Mouse (Mus musculus): ENCODE results near the gene Vwce.
A peak's percentile ranks its signal among the peaks of the same experiment; 100 is the strongest.

The Vwce gene

DNA sequence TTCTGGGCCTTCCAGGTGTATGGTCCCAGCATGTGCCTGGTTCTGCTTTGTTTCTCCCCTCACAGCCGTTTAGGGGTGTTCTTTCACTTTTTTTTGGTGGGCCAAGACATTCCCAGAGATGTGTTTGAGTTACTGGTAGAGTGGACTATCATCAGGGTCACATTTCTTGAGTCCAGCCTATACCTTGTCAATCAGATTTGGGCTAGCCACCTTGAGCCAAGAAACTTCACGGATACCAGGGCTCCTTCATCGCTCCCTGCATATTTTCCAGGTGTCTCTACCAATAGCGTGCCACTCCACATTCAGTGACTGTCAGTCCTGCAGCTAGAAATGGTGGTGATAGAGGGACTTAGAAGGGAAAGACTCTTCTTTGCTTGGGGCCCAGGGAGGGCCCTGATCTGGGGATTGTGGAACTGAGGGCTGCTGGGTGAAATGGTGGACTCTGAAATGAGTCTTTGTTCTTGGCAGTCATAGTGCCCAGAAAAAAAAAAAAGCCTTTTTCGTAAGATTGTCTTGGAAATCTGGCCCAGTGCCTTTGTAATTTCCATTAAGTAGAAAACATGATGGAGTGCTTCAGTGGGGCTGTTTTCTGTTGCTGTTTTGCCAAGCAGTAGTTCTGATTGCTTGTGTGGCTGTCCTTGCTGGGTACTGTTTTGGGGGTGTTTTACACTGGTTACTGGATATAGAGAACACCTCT is 55.6 kb downstream of the Vwce start:
- no peak for DNase-seq (ENCODE audit: low read depth, low spot score)

DNA sequence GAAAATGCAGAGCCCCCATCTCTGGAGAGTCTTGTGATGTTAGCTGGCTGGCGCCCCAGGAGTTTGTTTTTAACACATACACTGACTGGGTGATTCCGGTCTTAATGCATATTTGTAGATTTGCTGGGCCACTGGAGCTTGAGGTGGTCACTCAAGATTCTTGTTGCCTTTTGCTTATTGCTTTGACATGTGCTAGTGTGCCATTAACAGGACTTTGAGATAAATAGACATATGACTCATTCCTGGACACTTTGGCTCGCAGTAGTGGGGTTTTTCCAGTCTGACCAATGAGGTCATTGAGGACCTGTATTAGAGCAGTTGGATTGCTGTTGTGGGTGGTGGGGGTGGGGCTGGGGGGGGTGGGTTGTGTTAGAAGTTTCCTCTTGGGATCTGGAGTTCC is 56.3 kb downstream of the Vwce start:
- no peak for DNase-seq (ENCODE audit: low read depth, low spot score)

DNA sequence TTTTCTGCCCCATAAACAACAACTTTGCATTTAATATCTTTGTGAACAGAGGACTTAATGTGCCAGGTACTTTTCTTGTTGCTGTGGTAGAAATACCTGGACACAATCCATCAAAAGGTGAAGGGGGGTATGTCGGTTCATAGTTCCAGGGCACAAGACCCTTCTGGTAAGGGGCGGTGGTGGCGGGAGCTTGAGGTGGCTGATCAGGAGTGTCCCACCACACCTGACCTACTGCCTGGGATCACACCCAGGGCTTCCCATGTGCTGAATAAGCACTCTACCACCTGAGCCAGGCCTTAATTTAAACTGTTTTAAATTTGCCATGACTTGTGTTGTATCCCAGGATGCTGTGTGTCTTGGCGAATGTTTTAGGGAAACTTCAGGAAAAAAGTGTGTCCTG is 57.1 kb downstream of the Vwce start:
- DNase-seq (ENCODE audit: low read depth, low spot score): no peak

DNA sequence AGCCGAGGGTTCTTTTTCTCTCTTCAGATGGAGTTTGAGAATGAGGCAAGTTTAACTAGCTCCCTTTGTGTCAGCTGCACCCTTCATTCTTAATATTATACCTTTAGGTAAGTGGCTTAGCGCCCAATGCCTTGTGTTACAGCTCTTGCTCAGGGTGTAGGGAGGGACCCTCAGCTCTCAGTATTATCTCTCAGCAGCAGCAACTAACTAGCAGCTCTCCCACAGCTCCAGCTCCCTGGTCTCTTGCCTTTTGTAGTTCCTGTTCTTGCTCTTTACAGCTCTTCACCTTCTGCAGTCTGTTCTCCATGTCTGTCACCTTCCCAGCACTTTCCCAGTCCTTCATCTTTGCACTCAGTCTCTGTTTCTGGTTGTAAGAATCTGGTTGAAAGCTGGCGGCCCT is 57.6 kb downstream of the Vwce start:
- DNase-seq (ENCODE audit: low read depth, low spot score): no peak

DNA sequence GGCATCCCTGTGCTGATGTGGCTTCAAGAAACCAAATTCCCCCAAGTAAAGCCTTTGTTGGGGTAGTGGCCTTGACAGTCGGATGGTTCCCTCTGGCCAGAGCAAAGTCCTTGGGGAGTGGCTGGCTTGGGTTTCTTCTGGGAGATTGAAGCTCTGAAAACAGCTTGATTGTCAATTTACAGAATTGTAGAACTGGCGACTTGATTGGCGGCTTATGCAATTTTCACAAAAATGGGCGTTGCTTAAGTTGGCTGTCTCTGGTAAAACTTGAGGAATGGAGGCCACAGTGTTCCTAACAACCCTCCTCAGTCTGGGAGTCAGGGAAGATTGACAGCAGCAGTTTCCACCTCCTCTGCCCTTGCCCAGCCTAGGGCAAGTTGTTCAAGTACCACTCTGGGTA is 58.3 kb downstream of the Vwce start:
- no peak for DNase-seq (ENCODE audit: low read depth, low spot score)

DNA sequence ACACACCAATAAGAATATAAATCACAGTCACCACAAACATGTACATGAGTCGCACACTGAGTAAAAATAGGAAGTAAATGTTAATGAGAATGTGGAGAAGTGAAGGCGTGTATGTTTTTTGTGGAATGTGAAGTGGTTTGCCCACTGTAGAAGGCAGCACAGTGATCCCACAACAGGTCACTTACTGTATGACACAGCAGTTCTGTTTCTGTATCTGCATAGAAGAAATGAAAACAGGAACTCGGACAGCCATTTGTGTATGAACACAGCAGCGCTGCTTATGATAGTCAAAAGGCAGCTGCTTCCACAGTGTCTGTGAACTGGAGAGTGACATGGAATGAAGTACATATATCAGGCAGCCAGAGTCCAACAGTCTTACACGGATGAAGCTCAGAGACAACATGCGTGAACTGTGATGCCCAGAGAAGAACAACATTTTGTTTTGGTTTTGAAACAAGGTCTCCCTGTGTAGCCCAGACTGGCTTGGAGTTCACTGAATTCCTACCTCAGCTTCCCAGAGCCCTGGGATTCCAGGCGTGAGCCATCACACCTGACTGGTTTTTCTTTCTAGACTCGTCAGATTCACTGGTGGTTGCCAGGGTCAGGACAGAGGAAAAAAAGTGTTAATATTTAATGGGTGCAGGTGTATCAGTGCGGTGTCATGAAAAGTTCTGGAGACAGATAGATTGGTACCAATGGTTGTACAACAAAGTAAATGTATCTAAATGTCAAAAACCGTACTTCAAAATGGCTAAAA is 60.1 kb downstream of the Vwce start:
- DNase-seq (ENCODE audit: low read depth, low spot score): no peak

DNA sequence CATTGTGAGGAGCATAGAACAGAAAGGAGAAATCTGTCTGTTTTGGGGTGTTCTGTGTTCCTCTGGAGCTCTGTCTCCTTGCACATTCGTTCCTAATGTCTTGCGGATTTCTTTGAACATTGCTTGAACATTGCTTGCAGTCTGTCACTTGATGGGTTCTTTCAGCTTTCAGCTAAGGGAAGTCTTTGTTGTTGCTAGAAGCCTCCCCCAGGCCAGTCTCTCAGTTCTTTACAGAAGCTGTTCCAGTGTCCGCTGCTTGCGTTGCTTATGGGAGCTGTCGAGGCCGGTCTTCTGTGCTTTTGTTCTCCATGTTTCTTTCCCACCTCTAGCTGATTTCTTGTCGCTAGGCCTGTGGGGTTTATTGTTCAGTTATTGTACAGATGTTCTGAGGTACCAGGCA is 61.8 kb downstream of the Vwce start:
- no peak for DNase-seq (ENCODE audit: low read depth, low spot score)

DNA sequence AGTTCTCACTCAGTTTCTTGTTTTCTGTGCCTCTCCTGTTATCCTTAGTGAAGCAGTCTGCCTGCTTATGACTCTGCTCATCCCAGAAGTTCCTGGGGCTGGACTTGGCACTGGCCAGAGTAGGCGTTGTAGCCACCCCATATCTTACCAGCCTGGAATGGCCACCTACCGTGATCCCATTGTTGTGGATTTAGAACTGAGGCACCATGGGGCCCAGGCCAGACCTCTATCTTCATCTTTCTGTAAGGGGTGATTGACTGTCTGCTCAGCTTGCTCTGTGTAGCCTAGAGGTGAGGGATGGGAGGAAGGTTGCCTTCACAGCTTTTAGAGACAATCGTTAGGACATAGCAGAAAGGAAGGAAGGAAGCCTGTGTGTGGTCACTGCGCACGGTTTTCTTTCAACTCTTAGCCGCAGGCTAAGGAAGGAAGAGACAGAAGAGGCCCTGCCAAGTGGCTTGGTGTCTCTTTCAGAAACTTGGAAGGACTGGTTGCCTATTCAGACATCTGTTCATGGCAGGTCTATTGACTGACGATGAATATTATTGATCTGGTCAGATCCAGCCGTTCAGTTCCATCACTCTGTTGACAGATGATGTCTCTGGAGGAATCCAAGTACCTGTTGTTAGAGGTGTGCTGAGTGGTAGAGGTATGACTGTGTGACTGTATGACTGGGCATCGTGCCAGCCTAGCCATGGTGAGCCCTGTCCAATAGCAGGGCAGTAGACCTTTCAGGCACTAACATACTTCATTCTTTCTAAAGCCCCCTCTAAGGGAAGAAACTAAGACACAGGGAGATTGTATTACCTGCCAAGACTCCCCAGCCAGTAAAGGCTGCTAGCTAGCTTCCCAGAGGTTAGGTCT is 64.3 kb downstream of the Vwce start:
- no peak for DNase-seq (ENCODE audit: low read depth, low spot score)

DNA sequence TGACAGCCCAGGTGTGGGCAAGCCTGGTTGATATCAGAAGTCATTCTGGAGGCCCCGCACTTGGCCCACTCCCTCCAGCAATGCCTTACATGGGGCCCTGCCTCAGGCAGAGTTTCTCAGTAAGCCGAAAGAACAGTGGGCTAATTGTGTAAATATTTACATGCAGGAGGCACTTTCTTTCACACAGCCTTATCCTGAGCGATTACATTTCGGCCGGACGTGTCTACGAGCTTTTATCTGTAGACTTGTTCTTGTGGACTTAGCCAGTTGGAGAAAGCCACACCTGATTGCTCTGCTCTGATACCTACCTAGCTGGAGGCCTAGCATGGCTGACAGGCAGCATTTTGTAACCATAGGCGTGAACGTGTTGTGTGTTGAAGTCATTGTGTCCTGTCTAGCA is 65.8 kb downstream of the Vwce start:
- no peak for DNase-seq (ENCODE audit: low read depth, low spot score)

DNA sequence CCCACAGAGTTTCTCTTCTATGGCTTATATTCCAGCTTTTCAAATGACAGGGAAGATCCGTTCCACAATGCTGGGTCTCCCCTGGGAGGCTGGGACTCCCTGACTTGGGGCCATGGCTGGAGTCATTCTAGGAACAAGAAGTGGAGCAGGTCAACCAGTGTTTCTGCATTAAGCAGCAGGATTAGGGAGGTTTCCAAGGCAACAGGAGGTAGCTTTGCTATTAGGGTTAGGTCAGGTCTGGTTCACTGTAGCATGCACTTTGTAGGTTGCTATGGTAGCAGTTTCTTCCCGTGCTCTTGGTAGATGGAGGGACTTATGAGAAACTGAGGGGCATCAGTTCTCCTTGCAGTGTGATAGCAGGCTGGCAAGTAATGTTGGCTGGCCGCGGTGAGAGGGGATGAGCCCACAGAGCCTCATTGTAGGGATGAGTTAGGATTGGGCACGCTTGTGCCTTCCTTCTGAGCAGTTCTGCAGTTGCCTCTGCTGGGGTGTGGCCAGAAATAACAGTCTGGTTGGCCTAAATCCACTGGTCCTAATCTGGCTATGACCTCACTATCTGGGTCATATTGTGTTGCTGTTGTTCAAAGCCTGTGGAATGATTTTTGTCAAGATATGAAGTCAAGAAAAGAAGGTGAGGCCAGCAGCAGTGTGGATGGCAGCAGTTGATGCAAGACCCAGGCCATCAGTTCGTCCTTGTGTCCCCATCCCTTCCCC is 67.2 kb downstream of the Vwce start:
- no peak for DNase-seq (ENCODE audit: low read depth, low spot score)

DNA sequence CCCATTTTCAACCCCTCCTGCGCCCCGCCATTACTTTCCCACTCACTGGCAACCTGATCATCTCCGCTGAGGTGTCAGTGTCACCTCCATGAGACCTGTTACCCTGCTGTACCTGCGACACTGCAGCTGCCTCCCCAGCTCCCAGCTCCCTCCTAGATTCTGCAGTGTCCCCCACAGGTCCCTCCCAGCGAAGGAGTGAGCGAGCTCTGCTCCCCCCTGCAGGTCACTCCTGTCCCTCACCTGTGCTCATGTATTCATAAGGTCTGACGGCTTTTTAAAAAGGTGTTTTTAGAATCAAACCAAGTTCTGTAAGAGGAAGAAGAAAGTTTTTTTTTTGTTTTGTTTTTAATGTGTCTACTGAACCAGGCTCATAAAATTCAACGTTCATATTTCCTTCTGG is 68.1 kb downstream of the Vwce start:
- no peak for DNase-seq (ENCODE audit: low read depth, low spot score)

DNA sequence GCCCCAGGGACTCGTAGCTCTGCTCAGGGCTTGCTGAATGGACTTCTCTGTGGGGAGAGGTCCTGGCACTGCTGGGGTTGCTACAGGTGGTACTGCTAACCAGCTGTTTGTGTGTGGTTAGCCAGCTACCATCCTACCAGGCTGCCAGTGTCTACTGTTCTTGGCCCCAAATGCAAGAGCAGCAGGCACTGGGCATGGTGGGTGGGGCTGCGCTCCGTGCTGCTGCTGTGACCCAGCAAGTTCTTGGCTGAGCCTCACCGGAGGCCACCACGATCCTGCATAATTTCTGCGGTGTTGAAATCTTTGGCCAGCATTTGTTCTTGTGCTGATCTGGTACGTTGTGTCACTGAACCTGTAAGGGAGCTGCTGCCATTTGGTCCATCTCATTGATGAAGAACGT is 69.5 kb downstream of the Vwce start:
- DNase-seq (ENCODE audit: low read depth, low spot score): no peak

DNA sequence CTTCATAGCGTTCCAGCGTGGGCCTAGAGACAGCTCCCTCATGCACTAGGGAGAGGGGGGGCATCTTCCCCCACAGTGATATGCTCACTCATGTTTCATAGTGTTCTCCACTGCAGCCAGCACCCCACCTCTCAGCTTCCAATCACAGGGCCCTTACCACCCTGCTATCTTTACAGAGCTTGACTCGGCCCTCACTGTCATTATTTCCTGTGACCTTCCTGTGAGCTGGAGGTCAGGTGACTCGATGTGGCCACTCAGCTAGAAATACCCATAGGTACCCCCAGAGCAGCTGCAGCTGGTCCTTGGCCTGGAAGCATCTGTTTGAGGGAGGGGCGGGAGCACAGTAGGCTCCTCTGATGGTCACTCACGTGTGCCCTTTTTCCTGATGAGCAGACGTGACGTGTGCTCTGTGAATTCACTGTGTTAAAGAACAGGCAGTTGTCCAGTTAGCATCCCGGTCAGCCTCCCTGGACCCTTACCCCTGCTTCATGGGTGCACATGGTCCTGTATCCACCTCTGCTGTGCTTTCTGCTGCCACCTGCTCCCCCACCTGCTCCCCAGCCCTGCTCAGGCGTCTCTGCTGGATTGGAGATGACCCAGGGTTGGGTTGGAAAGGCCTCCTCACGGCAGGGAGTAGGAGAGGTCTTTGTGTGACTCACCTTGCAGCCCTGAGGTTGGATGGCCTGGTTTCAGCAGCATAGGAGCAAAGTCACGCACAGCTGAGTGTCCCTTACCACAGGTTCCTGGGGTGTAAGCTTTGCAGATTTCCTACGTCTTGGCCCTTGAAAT is 73.3 kb downstream of the Vwce start:
- DNase-seq (ENCODE audit: low read depth, low spot score): no peak

DNA sequence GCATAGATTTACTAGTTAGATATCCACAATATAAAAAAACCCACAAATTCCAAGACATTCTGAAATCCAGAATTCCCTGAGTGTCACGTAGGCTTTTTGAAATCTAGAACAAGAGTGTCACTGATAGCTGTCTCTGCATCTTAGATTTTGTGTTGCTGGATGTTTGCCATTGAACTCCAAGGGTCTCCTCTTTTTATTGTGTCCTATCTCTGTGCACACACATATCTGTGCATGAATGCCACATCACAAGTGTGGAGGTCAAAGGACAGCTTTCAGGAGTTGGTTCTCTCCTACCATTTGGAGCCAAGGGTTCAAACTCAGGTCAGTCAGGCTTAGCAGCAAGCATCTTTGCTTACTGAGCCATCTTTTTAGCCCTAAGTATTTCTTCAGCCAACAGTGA is 73.9 kb downstream of the Vwce start:
- no peak for DNase-seq (ENCODE audit: low read depth, low spot score)

DNA sequence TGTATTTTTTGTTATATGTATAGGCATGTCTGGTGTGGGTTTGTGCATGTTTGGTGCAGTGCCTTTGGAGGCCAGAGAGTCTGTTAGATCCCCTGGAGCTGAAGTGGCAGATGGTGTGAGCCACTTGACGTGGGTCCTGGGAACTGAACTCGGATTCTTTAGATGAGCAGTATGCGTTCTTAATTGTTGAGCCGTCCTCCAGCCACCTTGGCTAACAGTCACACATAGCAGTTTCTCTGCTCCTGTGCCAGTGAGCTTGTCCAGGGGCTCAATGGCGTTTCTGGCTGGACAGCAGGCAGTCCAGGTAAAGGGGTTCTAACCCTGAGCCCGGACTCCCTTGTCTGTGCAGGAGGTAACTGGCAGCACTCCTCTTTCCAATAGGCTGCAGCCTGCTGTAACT is 74.9 kb downstream of the Vwce start:
- DNase-seq (ENCODE audit: low read depth, low spot score): no peak

DNA sequence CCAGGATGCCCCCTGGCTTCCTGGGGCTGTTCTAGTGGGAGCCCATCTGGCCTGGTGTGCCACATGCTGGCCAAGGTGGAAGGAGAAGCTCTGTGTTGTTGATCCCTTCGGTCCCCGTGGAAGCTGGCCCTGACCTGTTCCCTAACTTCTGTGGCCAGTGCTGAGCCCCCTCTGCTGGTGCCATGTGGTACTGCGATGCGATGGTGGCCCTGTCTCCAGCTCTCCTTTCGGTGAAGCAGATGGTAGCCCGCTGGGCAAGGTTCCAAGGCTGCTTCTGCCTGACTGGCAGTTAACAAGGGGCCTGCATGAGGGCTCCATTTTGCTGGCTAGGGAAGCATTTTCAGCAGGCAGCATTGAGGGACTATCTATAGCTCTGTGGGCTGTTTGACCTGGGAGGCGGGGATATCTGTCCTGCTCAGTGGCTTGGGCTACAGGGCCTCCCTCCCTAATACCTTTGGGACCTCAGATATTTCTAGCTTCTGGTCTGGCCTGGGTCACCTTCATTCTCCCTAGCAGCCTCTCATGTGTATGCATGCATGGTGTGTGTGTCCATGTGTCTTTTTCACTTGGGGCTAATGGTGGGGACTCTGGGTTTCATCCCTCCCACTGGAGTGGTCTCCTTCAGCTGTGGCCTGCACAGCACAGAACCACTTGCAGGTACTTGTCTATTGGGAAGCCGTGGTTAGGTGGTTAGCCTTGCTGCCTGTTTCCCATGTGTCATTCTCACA is 75.5 kb downstream of the Vwce start:
- DNase-seq (ENCODE audit: low read depth, low spot score): peak; percentile 55

DNA sequence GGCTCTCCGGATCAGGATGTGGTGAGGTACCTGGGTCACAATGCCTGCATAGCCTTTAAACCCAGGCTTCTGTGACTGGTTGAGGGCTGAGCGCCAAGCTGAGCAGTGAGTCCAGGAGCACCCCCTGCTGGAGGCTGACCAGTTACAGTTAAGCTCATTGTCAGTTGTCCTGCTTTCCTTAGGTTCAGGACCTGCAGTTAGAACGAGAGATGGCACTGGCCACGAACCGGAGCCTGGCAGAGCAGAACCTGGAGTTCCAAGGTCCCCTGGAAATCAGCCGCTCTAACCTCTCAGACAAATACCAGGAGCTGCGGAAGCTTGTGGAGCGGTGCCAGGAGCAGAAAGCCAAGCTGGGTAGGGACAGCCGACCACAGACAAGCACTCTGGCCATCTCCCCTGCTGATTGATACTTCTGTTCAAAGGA is 76.1 kb downstream of the Vwce start:
- DNase-seq (ENCODE audit: low read depth, low spot score): no peak

DNA sequence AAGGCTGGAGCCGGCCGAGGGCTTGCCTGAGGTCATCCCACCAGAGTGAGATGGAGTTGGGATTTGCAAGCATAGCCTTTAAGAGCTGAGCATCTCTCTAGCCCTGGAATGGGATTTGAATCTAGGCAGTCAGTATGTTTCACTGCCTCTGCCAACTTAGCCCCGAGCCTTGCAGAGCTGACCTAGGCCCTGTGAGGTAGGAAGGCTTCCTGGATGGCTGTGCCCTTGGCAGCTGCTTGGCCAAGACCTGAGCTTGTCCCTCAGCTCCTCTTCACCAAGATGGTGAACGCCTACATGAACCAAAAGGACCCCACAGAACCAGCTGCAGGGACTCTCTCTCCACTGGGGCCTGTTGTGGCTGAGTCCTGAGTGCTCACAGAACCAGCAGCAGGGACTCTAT is 76.7 kb downstream of the Vwce start:
- DNase-seq (ENCODE audit: low read depth, low spot score): no peak

DNA sequence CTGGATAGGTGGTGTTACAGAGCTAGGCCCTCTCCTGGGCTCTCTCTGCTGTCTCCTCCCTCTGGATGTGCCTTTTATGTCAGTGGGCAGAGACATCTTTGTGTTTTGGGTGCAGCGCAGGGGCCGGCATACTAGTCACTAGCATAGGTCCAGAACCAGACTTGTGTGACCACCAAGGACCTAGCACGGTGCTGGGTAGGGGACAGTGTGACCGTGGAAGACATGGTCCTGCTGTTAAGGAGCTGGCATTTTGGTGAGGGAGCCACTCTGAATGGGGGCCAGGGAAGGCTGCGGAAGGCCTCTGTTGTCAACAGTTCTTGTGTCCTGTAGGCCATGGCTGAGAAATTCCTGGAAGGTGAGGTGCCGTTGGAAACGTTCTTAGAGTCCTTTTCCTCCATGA is 78.2 kb downstream of the Vwce start:
- no peak for DNase-seq (ENCODE audit: low read depth, low spot score)

DNA sequence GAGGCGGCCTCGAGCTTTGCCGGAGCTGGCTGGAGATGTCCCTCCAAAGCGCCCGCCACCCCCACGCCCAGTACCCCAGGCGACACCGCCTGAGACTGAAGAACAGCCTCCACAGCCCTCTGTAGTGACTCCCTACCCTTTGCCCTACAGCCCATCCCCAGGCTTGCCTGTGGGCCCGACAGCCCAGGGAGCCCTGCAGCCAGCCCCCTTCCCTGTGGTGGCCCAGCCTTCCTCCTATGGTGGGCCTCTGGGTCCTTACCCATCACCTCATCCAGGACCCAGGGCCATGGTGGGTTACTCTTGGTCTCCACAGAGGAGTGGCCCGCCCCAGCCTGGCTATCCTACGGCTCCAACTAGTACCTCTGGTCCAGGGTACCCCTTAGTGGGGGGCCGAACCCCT is 78.6 kb downstream of the Vwce start:
- DNase-seq (ENCODE audit: low read depth, low spot score): no peak
